Comparison of ENCODE assay signal across 8 mouse cellular contexts in the genomic region with DNA sequence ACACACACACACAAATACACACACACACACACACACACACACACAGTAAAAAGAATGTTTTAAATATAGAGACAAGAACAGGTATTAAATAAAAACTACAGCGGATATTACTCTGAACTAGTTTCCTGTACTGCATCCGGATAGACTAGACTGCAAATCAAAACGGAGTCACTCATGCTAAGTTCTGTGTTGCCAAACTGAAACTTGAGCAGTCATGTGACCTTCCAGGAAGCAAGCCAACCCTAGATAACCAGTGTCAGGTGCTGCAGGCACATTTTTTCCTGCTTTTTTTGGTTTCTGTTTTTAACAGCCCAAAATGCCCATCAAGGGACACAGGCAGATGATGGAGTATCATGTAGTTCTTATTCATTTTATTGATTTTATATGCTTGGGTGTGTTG. TPM values are rescaled to one million over a fixed set of nuclear protein-coding genes. Genes with fewer than 3 reads are reported as not detected.
DNase-seq lines count a peak whose midpoint lies in the region; ATAC-seq and TF ChIP-seq lines count a peak whose summit lies in the region.

No protein-coding gene starts in this region.

- no peak overlapping the region; a peak in 1 of 4 replicates for H3K4me3 ChIP-seq in MEL (ENCODE audit: control insufficient read depth in 1 of 2, insufficient read depth in 1 of 2, low read depth in 2 of 2, low read length in 2 of 2)

- peak; percentile 94 for DNase-seq in 3T3-L1 (ENCODE audit: low read depth, low spot score)
- DNase-seq in MEL (ENCODE audit: low read depth, low spot score): peak; percentile 35
- DNase-seq in kidney, postnatal 36 days: peak; percentile 86 to 90
- DNase-seq in thymus, postnatal 25 days: peak; percentile 33
- DNase-seq in right cerebral cortex, postnatal 14 days: no peak
- DNase-seq in cerebellum, postnatal 10 days: no peak
- no peak for DNase-seq in right cerebral cortex, postnatal 4 days

- H3K27me3 ChIP-seq in MEL (ENCODE audit: control insufficient read depth in 1 of 2, insufficient read depth in 2 of 2, low read length in 2 of 2): no peaks in the 10 kb centered on the region

- H3K36me3 ChIP-seq in MEL (ENCODE audit: control insufficient read depth in 1 of 2, insufficient read depth in 2 of 2, low read length in 2 of 2): no peaks in the 10 kb centered on the region

- H3K27ac ChIP-seq in MEL (ENCODE audit: control insufficient read depth, low read depth, low read length): no peak overlapping the region

- no peak for TF ChIP-seq EP300 in MEL (IDR thresholded peaks at IDR 0.05; ENCODE audit: low read depth in 1 of 2, low read length in 2 of 2)

- H3K79me2 ChIP-seq in MEL (ENCODE audit: control insufficient read depth, insufficient read depth, low read length, poor library complexity): no peaks in the 10 kb centered on the region

- ATAC-seq in granulocyte monocyte progenitor cell, adult 5-6 weeks (replicated peaks; ENCODE audit: poor library complexity, severe bottlenecking): peak; percentile 62; the same call in 1 of the 2 replicates

- no peak for TF ChIP-seq POLR2A in MEL (IDR thresholded peaks at IDR 0.05; ENCODE audit: control insufficient read depth in 1 of 2, insufficient read depth in 1 of 2, low read depth in 1 of 2, low read length in 2 of 2, poor library complexity in 1 of 2)

- no peak for TF ChIP-seq RAD21 in MEL (IDR thresholded peaks at IDR 0.05; ENCODE audit: low read depth, low read length)

- H3K4me1 ChIP-seq in MEL (ENCODE audit: control insufficient read depth in 1 of 2, insufficient read depth in 2 of 2, low read length in 2 of 2): no peaks in the 10 kb centered on the region

- TF ChIP-seq CTCF in MEL (IDR thresholded peaks at IDR 0.05 in 2 of 3, conservative IDR thresholded peaks at IDR 0.05 in 1 of 3; ENCODE audit: control insufficient read depth in 1 of 3, insufficient read depth in 1 of 3, low read depth in 2 of 3, low read length in 3 of 3, poor library complexity in 1 of 3, severe bottlenecking in 1 of 3): no peak

- no peaks in the 10 kb centered on the region for H3K9me3 ChIP-seq in MEL (replicated peaks; ENCODE audit: insufficient read depth, low read length)

- H3K9ac ChIP-seq in MEL (ENCODE audit: control insufficient read depth, low read depth, low read length, poor library complexity, severe bottlenecking): no peak overlapping the region

TF ChIP-seq in MEL, 35 proteins besides CTCF, POLR2A, EP300 and RAD21:
- TF ChIP-seq ELF1 (IDR thresholded peaks at IDR 0.05; ENCODE audit: low read depth, low read length) (peak; percentile 40; the same call in 1 of the 2 replicates), E2F4 (IDR thresholded peaks at IDR 0.05; ENCODE audit: borderline replicate concordance, low read depth, low read length) (no peak), NELFE (IDR thresholded peaks at IDR 0.05; ENCODE audit: low read depth, low read length) (no peak), UBTF (IDR thresholded peaks at IDR 0.05; ENCODE audit: borderline replicate concordance, insufficient read depth, low read depth, low read length) (no peak), USF2 (IDR thresholded peaks at IDR 0.05; ENCODE audit: borderline replicate concordance in 1 of 2, insufficient read depth in 1 of 2, low read depth in 1 of 2, low read length in 2 of 2) (peak in 1 of 2 experiments; percentile 72; a peak in 2 of 4 replicates), GABPA (IDR thresholded peaks at IDR 0.05; ENCODE audit: low read depth, low read length) (no peak), MEF2A (IDR thresholded peaks at IDR 0.05; ENCODE audit: extremely low read depth, insufficient replicate concordance, low read depth, low read length, poor library complexity, severe bottlenecking) (no peak), USF1 (IDR thresholded peaks at IDR 0.05; ENCODE audit: low read depth, low read length) (peak; percentile 91), ZMIZ1 (IDR thresholded peaks at IDR 0.05; ENCODE audit: low read depth, low read length) (no peak), SMC3 (IDR thresholded peaks at IDR 0.05; ENCODE audit: low read depth, low read length) (no peak), BHLHE40 (IDR thresholded peaks at IDR 0.05; ENCODE audit: borderline replicate concordance, low read depth, low read length) (peak; percentile 50; the same call in 1 of the 2 replicates), TCF12 (IDR thresholded peaks at IDR 0.05; ENCODE audit: low read depth, low read length) (no peak), KAT2A (conservative IDR thresholded peaks at IDR 0.05; ENCODE audit: low read depth, low read length) (no peak), ZKSCAN1 (IDR thresholded peaks at IDR 0.05; ENCODE audit: low read depth, low read length) (no peak), MAZ (IDR thresholded peaks at IDR 0.05; ENCODE audit: low read depth, low read length) (no peak), POLR2AphosphoS5 (IDR thresholded peaks at IDR 0.05; ENCODE audit: borderline replicate concordance, low read depth, low read length) (no peak), ZC3H11A (IDR thresholded peaks at IDR 0.05; ENCODE audit: low read depth, low read length) (no peak), MXI1 (IDR thresholded peaks at IDR 0.05; ENCODE audit: low read depth, low read length) (no peak; the same call in 1 of the 2 replicates), TBP (IDR thresholded peaks at IDR 0.05; ENCODE audit: low read depth, low read length) (no peak), MYB (IDR thresholded peaks at IDR 0.05; ENCODE audit: low read depth, low read length) (no peak), CHD1 (IDR thresholded peaks at IDR 0.05; ENCODE audit: low read depth, low read length) (no peak), CHD2 (IDR thresholded peaks at IDR 0.05; ENCODE audit: low read length) (no peak), ZNF384 (IDR thresholded peaks at IDR 0.05; ENCODE audit: low read depth, low read length) (no peak), MYC (IDR thresholded peaks at IDR 0.05; ENCODE audit: low read depth, low read length) (no peak), MAFK (IDR thresholded peaks at IDR 0.05; ENCODE audit: borderline replicate concordance, low read depth, low read length) (no peak), RCOR1 (IDR thresholded peaks at IDR 0.05; ENCODE audit: low read depth, low read length) (no peak), NRF1 (IDR thresholded peaks at IDR 0.05; ENCODE audit: insufficient read depth, low read depth, low read length, poor library complexity, severe bottlenecking) (no peak), POLR2AphosphoS2 (IDR thresholded peaks at IDR 0.05; ENCODE audit: low read length) (no peak), JUND (IDR thresholded peaks at IDR 0.05; ENCODE audit: low read depth, low read length) (no peak), HCFC1 (IDR thresholded peaks at IDR 0.05; ENCODE audit: low read depth, low read length) (no peak), SIN3A (IDR thresholded peaks at IDR 0.05; ENCODE audit: low read length) (0 out of 2 replicates have a peak, but pooled peaks have one; percentile 18), ETS1 (IDR thresholded peaks at IDR 0.05; ENCODE audit: low read depth, low read length) (peak; percentile 30; the same call in 1 of the 2 replicates)

RNA-seq across cellular contexts. Expression of a gene that starts 10.5 kb away (rescaled TPM):
- not detected in 2 replicates for total RNA-seq in MEL (2012; rRNA removed)
- not detected for polyA plus RNA-seq in MEL (2012; ENCODE audit: insufficient read depth in 1 of 2, insufficient read length in 2 of 2, low read depth in 1 of 2, low replicate concordance in 2 of 2, missing spikeins in 1 of 2)
- total RNA-seq in granulocyte monocyte progenitor cell, adult 5-6 weeks (2014; fragmentation: Nextera tagmentation): not detected in 2 replicates
- total RNA-seq in granulocyte monocyte progenitor cell, adult 5-6 weeks (2017): not detected in 2 replicates

RNA-seq across cellular contexts. Expression of a gene that starts 38.7 kb away (rescaled TPM):
- total RNA-seq in MEL (2012; rRNA removed): 0.13 and 0.19 TPM in 2 replicates
- not detected for polyA plus RNA-seq in MEL (2012; ENCODE audit: insufficient read depth in 1 of 2, insufficient read length in 2 of 2, low read depth in 1 of 2, low replicate concordance in 2 of 2, missing spikeins in 1 of 2)
- 1.0 and 4.0 TPM in 2 replicates for total RNA-seq in granulocyte monocyte progenitor cell, adult 5-6 weeks (2014; fragmentation: Nextera tagmentation)
- total RNA-seq in granulocyte monocyte progenitor cell, adult 5-6 weeks (2017): 0.43 and 5.5 TPM in 2 replicates

Comparison
In these comparisons a context has a peak if more than half of its experiments do, and no peak if none do; other contexts are left out.
1. DNase-seq: peak in 3T3-L1 (single experiment), MEL (single experiment), kidney, postnatal 36 days (2 of 2) and thymus, postnatal 25 days (single experiment); none in right cerebral cortex, postnatal 14 days (single experiment), cerebellum, postnatal 10 days (0 of 2) and right cerebral cortex, postnatal 4 days (single experiment).